Mouse (Mus musculus): Measurements from ENCODE around the gene 2410131K14Rik. TPM values are rescaled to one million over a fixed set of nuclear protein-coding genes. Genes with fewer than 3 reads are reported as not detected.

Gene 2410131K14Rik
- polyA plus RNA-seq, 1 experiment: 8.0 TPM

- no peaks in the 10 kb centered on the region for H3K9me3 ChIP-seq (replicated peaks; ENCODE audit: control insufficient read depth, insufficient read depth, low read length, poor library complexity, severe bottlenecking)
- no peaks in the 10 kb centered on the region for H3K27me3 ChIP-seq (ENCODE audit: control insufficient read depth, insufficient read depth, low read length, poor library complexity, severe bottlenecking)
- H3K27ac ChIP-seq (ENCODE audit: insufficient read depth, low read length): no peak overlapping the region
- H3K4me1 ChIP-seq (ENCODE audit: control insufficient read depth, insufficient read depth, low read length): no peaks in the 10 kb centered on the region
- H3K4me3 ChIP-seq (ENCODE audit: low read depth, low read length): no peak overlapping the region
- no peaks in the 10 kb centered on the region for H3K36me3 ChIP-seq (ENCODE audit: control insufficient read depth, insufficient read depth, low read length, poor library complexity, severe bottlenecking)
- H3K9ac ChIP-seq (ENCODE audit: low read depth, poor library complexity, severe bottlenecking): no peak overlapping the region
- no peak for TF ChIP-seq POLR2A (IDR thresholded peaks at IDR 0.05; ENCODE audit: insufficient read depth, low read length)
- TF ChIP-seq CTCF (IDR thresholded peaks at IDR 0.05; ENCODE audit: low read depth, low read length): no peak
- no peak for TF ChIP-seq EP300 (IDR thresholded peaks at IDR 0.05; ENCODE audit: insufficient read depth, low read depth, low read length)
Observed at GRCm38 (mm10) chr5:118214012-118214411, 31.0 kb upstream of the 2410131K14Rik start.

- Histone ChIP-seq H3K4me3 (ENCODE audit: low read depth, low read length) (no peak overlapping the region), H3K9me3 (replicated peaks; ENCODE audit: control insufficient read depth, insufficient read depth, low read length, poor library complexity, severe bottlenecking) (no peaks in the 10 kb centered on the region), H3K9ac (ENCODE audit: low read depth, poor library complexity, severe bottlenecking) (no peak overlapping the region), H3K27ac (ENCODE audit: insufficient read depth, low read length) (no peak overlapping the region), H3K4me1 (ENCODE audit: control insufficient read depth, insufficient read depth, low read length) (no peaks in the 10 kb centered on the region), H3K36me3 (ENCODE audit: control insufficient read depth, insufficient read depth, low read length, poor library complexity, severe bottlenecking) (no peaks in the 10 kb centered on the region), H3K27me3 (ENCODE audit: control insufficient read depth, insufficient read depth, low read length, poor library complexity, severe bottlenecking) (no peaks in the 10 kb centered on the region)
- TF ChIP-seq CTCF (IDR thresholded peaks at IDR 0.05; ENCODE audit: low read depth, low read length): no peak
- TF ChIP-seq EP300 (IDR thresholded peaks at IDR 0.05; ENCODE audit: insufficient read depth, low read depth, low read length): no peak
- no peak for TF ChIP-seq POLR2A (IDR thresholded peaks at IDR 0.05; ENCODE audit: insufficient read depth, low read length)
Observed at GRCm38 (mm10) chr5:118214418-118215154, 30.4 kb upstream of the 2410131K14Rik start.

- H3K4me3 ChIP-seq (ENCODE audit: low read depth, low read length): no peak overlapping the region
- TF ChIP-seq POLR2A (IDR thresholded peaks at IDR 0.05; ENCODE audit: insufficient read depth, low read length): no peak
- TF ChIP-seq CTCF (IDR thresholded peaks at IDR 0.05; ENCODE audit: low read depth, low read length): no peak
- no peak for TF ChIP-seq EP300 (IDR thresholded peaks at IDR 0.05; ENCODE audit: insufficient read depth, low read depth, low read length)
- no peaks in the 10 kb centered on the region for H3K27me3 ChIP-seq (ENCODE audit: control insufficient read depth, insufficient read depth, low read length, poor library complexity, severe bottlenecking)
- H3K4me1 ChIP-seq (ENCODE audit: control insufficient read depth, insufficient read depth, low read length): no peaks in the 10 kb centered on the region
- no peak overlapping the region for H3K27ac ChIP-seq (ENCODE audit: insufficient read depth, low read length)
- H3K36me3 ChIP-seq (ENCODE audit: control insufficient read depth, insufficient read depth, low read length, poor library complexity, severe bottlenecking): no peaks in the 10 kb centered on the region
- H3K9me3 ChIP-seq (replicated peaks; ENCODE audit: control insufficient read depth, insufficient read depth, low read length, poor library complexity, severe bottlenecking): no peaks in the 10 kb centered on the region
- H3K9ac ChIP-seq (ENCODE audit: low read depth, poor library complexity, severe bottlenecking): no peak overlapping the region
Observed at GRCm38 (mm10) chr5:118217410-118217809, 27.6 kb upstream of the 2410131K14Rik start.

GRCm38 (mm10) chr5:118223142-118223757, 21.8 kb upstream of the 2410131K14Rik start:
- no peaks in the 10 kb centered on the region for H3K9me3 ChIP-seq (replicated peaks; ENCODE audit: control insufficient read depth, insufficient read depth, low read length, poor library complexity, severe bottlenecking)
- no peak overlapping the region for H3K4me3 ChIP-seq (ENCODE audit: low read depth, low read length)
- no peaks in the 10 kb centered on the region for H3K4me1 ChIP-seq (ENCODE audit: control insufficient read depth, insufficient read depth, low read length)
- no peaks in the 10 kb centered on the region for H3K27me3 ChIP-seq (ENCODE audit: control insufficient read depth, insufficient read depth, low read length, poor library complexity, severe bottlenecking)
- no peaks in the 10 kb centered on the region for H3K36me3 ChIP-seq (ENCODE audit: control insufficient read depth, insufficient read depth, low read length, poor library complexity, severe bottlenecking)
- TF ChIP-seq POLR2A (IDR thresholded peaks at IDR 0.05; ENCODE audit: insufficient read depth, low read length) (no peak), CTCF (IDR thresholded peaks at IDR 0.05; ENCODE audit: low read depth, low read length) (no peak), EP300 (IDR thresholded peaks at IDR 0.05; ENCODE audit: insufficient read depth, low read depth, low read length) (no peak)
- no peak overlapping the region for H3K27ac ChIP-seq (ENCODE audit: insufficient read depth, low read length)
- no peak overlapping the region for H3K9ac ChIP-seq (ENCODE audit: low read depth, poor library complexity, severe bottlenecking)

GRCm38 (mm10) chr5:118230071-118230611, 14.9 kb upstream of the 2410131K14Rik start:
- Histone ChIP-seq H3K27ac (ENCODE audit: insufficient read depth, low read length) (no peak overlapping the region), H3K36me3 (ENCODE audit: control insufficient read depth, insufficient read depth, low read length, poor library complexity, severe bottlenecking) (no peaks in the 10 kb centered on the region), H3K9ac (ENCODE audit: low read depth, poor library complexity, severe bottlenecking) (no peak overlapping the region), H3K4me1 (ENCODE audit: control insufficient read depth, insufficient read depth, low read length) (no peaks in the 10 kb centered on the region), H3K4me3 (ENCODE audit: low read depth, low read length) (no peak overlapping the region), H3K9me3 (replicated peaks; ENCODE audit: control insufficient read depth, insufficient read depth, low read length, poor library complexity, severe bottlenecking) (no peaks in the 10 kb centered on the region), H3K27me3 (ENCODE audit: control insufficient read depth, insufficient read depth, low read length, poor library complexity, severe bottlenecking) (no peaks in the 10 kb centered on the region)
- TF ChIP-seq CTCF (IDR thresholded peaks at IDR 0.05; ENCODE audit: low read depth, low read length) (no peak), EP300 (IDR thresholded peaks at IDR 0.05; ENCODE audit: insufficient read depth, low read depth, low read length) (no peak), POLR2A (IDR thresholded peaks at IDR 0.05; ENCODE audit: insufficient read depth, low read length) (no peak)

GRCm38 (mm10) chr5:118236891-118237290, 8.1 kb upstream of the 2410131K14Rik start:
- Histone ChIP-seq H3K27me3 (ENCODE audit: control insufficient read depth, insufficient read depth, low read length, poor library complexity, severe bottlenecking) (no peaks in the 10 kb centered on the region), H3K9me3 (replicated peaks; ENCODE audit: control insufficient read depth, insufficient read depth, low read length, poor library complexity, severe bottlenecking) (no peaks in the 10 kb centered on the region), H3K27ac (ENCODE audit: insufficient read depth, low read length) (no peak overlapping the region), H3K4me3 (ENCODE audit: low read depth, low read length) (peak overlapping the region; percentile 14), H3K9ac (ENCODE audit: low read depth, poor library complexity, severe bottlenecking) (peak overlapping the region; percentile 24), H3K36me3 (ENCODE audit: control insufficient read depth, insufficient read depth, low read length, poor library complexity, severe bottlenecking) (no peaks in the 10 kb centered on the region), H3K4me1 (ENCODE audit: control insufficient read depth, insufficient read depth, low read length) (no peaks in the 10 kb centered on the region)
- no peak for TF ChIP-seq EP300 (IDR thresholded peaks at IDR 0.05; ENCODE audit: insufficient read depth, low read depth, low read length)
- TF ChIP-seq POLR2A (IDR thresholded peaks at IDR 0.05; ENCODE audit: insufficient read depth, low read length): no peak
- TF ChIP-seq CTCF (IDR thresholded peaks at IDR 0.05; ENCODE audit: low read depth, low read length): no peak
